Mouse (Mus musculus) gastrocnemius, postnatal 36 days (tissue): ENCODE results near the gene Nhlrc3. TPM values are rescaled to one million over a fixed set of nuclear protein-coding genes. Genes with fewer than 3 reads are reported as not detected.

Experiments
- total RNA-seq, 2 experiments: library from RNA; stranded (reverse); gene quantifications; 2 replicates each; pipeline ENCODE4 v1.2.3; 2021

The Nhlrc3 gene
- total RNA-seq, 2 experiments from 2014 or later, result 2.5 to 2.6 TPM

Other genes with a start within 250 kb of the Nhlrc3 start
- 1 to 10 TPM; 4.5 to 7.4 TPM for gene Proser1, start 334 bp upstream of the Nhlrc3 start, total RNA-seq
- not detected for gene Stoml3, start 25.3 kb upstream of the Nhlrc3 start, total RNA-seq
- 1 to 10 TPM; 1.5 to 2.8 TPM for gene Frem2, start 194.0 kb upstream of the Nhlrc3 start, total RNA-seq